In genomic region chr11:101062971-101063675, GRCm38 (mm10) we compare ENCODE assay signal across 8 mouse cellular contexts. TPM values are rescaled to one million over a fixed set of nuclear protein-coding genes. Genes with fewer than 3 reads are reported as not detected.
DNase-seq lines count a peak whose midpoint lies in the region; ATAC-seq lines count a peak whose summit lies in the region.

No protein-coding gene starts in this region.

- H3K9me3 ChIP-seq in kidney, embryonic 14.5 days (ENCODE audit: control insufficient read depth, low read length), result no peaks in the 10 kb centered on the region
- no peaks in the 10 kb centered on the region for H3K9me3 ChIP-seq in embryonic facial prominence, embryonic 10.5 days
- H3K9me3 ChIP-seq in hindbrain, embryonic 12.5 days (replicated peaks), result no peaks in the 10 kb centered on the region

- peaks cover 4% of the 10 kb centered on the region; the same call in 1 of the 2 replicates for H3K36me3 ChIP-seq in kidney, embryonic 14.5 days (ENCODE audit: control insufficient read depth, insufficient read depth, low read length)
- H3K36me3 ChIP-seq in embryonic facial prominence, embryonic 10.5 days (replicated peaks), result peaks cover 49% of the 10 kb centered on the region
- H3K36me3 ChIP-seq in hindbrain, embryonic 12.5 days, result peaks cover 61% of the 10 kb centered on the region

- H3K4me3 ChIP-seq in kidney, embryonic 14.5 days (ENCODE audit: low read length), result no peak overlapping the region
- H3K4me3 ChIP-seq in embryonic facial prominence, embryonic 10.5 days, result peak overlapping the region; percentile 16
- no peak overlapping the region for H3K4me3 ChIP-seq in hindbrain, embryonic 12.5 days

- H3K9ac ChIP-seq in kidney, embryonic 14.5 days (ENCODE audit: low read depth, low read length), result peak overlapping the region; percentile 13; the same call in 1 of the 2 replicates
- peak overlapping the region; percentile 27; the same call in 1 of the 2 replicates for H3K9ac ChIP-seq in hindbrain, embryonic 12.5 days

- no peak for DNase-seq in kidney, adult 18-20 months
- DNase-seq in embryonic facial prominence, embryonic 10.5 days (ENCODE audit: low spot score), result peak; percentile 36
- no peak for DNase-seq in urinary bladder, postnatal 14 days (ENCODE audit: low spot score)
- no peak for DNase-seq in c-Kit-positive CD71-positive TER-119-positive erythroid progenitor cells, embryonic 14.5 days (ENCODE audit: low spot score)
- no peak for DNase-seq in B cell, adult 2 months

- peaks cover 25% of the 10 kb centered on the region for H3K4me1 ChIP-seq in kidney, embryonic 14.5 days (ENCODE audit: control insufficient read depth, insufficient read depth, low read length)
- peaks cover 51% of the 10 kb centered on the region for H3K4me1 ChIP-seq in embryonic facial prominence, embryonic 10.5 days
- H3K4me1 ChIP-seq in hindbrain, embryonic 12.5 days, result peaks cover 19% of the 10 kb centered on the region

- peak overlapping the region; percentile 87 for H3K27ac ChIP-seq in kidney, embryonic 14.5 days (ENCODE audit: low read depth, low read length)
- H3K27ac ChIP-seq in embryonic facial prominence, embryonic 10.5 days (replicated peaks), result peak overlapping the region; percentile 77
- H3K27ac ChIP-seq in hindbrain, embryonic 12.5 days, result peak overlapping the region; percentile 71

- 57% methylated on average over 14 of the region's 14 CpGs for whole genome bisulfite sequencing in kidney, embryonic 14.5 days
- 76% methylated on average over 14 of the region's 14 CpGs for WGBS in embryonic facial prominence, embryonic 10.5 days
- 80% methylated on average over 14 of the region's 14 CpGs for WGBS in hindbrain, embryonic 12.5 days

- H3K27me3 ChIP-seq in kidney, embryonic 14.5 days (ENCODE audit: control insufficient read depth, insufficient read depth, low read length), result no peaks in the 10 kb centered on the region
- H3K27me3 ChIP-seq in embryonic facial prominence, embryonic 10.5 days (replicated peaks; ENCODE audit: low read depth, poor library complexity, severe bottlenecking), result peaks cover 6% of the 10 kb centered on the region
- no peaks in the 10 kb centered on the region for H3K27me3 ChIP-seq in hindbrain, embryonic 12.5 days

- ATAC-seq in kidney, embryonic 14.5 days (ENCODE audit: low FRiP score, low TSS enrichment), result no peak
- no peak for ATAC-seq in hindbrain, embryonic 12.5 days (ENCODE audit: low FRiP score)
- ATAC-seq in megakaryocyte, adult 5-6 weeks (ENCODE audit: poor library complexity, severe bottlenecking), result peak; percentile 50

- H3K4me2 ChIP-seq in kidney, embryonic 14.5 days (replicated peaks; ENCODE audit: low read depth, low read length), result no peak overlapping the region
- no peak overlapping the region for H3K4me2 ChIP-seq in hindbrain, embryonic 12.5 days (replicated peaks)

RNA-seq across cellular contexts. Expression of gene Naglu, which starts 6.7 kb away (rescaled TPM):
- polyA plus RNA-seq in kidney, embryonic 14.5 days (2014; fragmentation: Nextera tagmentation; extraction: Ambion mirVana), result 7.0 and 11.5 TPM in 2 replicates
- polyA plus RNA-seq in embryonic facial prominence, embryonic 10.5 days (2016; fragmentation: Nextera tagmentation; extraction: Ambion mirVana), result 7.4 and 8.9 TPM in 2 replicates
- polyA plus RNA-seq in hindbrain, embryonic 12.5 days (2016; fragmentation: Nextera tagmentation; extraction: Ambion mirVana), result 13.3 and 13.7 TPM in 2 replicates
- 7.2 and 7.9 TPM in 2 replicates for total RNA-seq in megakaryocyte, adult 5-6 weeks (2015)
- total RNA-seq in megakaryocyte, adult 5-6 weeks (2017), result 8.9 and 9.1 TPM in 2 replicates

RNA-seq across cellular contexts. Expression of gene Hsd17b1, which starts 15.1 kb away (rescaled TPM):
- 0.16 TPM in 1 of 2 replicates, not detected in the other for polyA plus RNA-seq in kidney, embryonic 14.5 days (2014; fragmentation: Nextera tagmentation; extraction: Ambion mirVana)
- polyA plus RNA-seq in embryonic facial prominence, embryonic 10.5 days (2016; fragmentation: Nextera tagmentation; extraction: Ambion mirVana), result 0.21 TPM in 1 of 2 replicates, not detected in the other
- polyA plus RNA-seq in hindbrain, embryonic 12.5 days (2016; fragmentation: Nextera tagmentation; extraction: Ambion mirVana), result 0.23 and 0.26 TPM in 2 replicates
- 0.11 and 0.45 TPM in 2 replicates for total RNA-seq in megakaryocyte, adult 5-6 weeks (2015)
- 0.29 TPM in 1 of 2 replicates, not detected in the other for total RNA-seq in megakaryocyte, adult 5-6 weeks (2017)

RNA-seq across cellular contexts. Expression of gene Coasy, which starts 19.2 kb away (rescaled TPM):
- 42.0 and 44.9 TPM in 2 replicates for polyA plus RNA-seq in kidney, embryonic 14.5 days (2014; fragmentation: Nextera tagmentation; extraction: Ambion mirVana)
- polyA plus RNA-seq in embryonic facial prominence, embryonic 10.5 days (2016; fragmentation: Nextera tagmentation; extraction: Ambion mirVana), result 48.7 and 51.1 TPM in 2 replicates
- 45.6 and 51.2 TPM in 2 replicates for polyA plus RNA-seq in hindbrain, embryonic 12.5 days (2016; fragmentation: Nextera tagmentation; extraction: Ambion mirVana)
- total RNA-seq in megakaryocyte, adult 5-6 weeks (2015), result 10.6 and 13.1 TPM in 2 replicates
- total RNA-seq in megakaryocyte, adult 5-6 weeks (2017), result 11.4 and 15.8 TPM in 2 replicates

RNA-seq across cellular contexts. Expression of gene Mlx, which starts 24.0 kb away (rescaled TPM):
- 39.7 and 48.7 TPM in 2 replicates for polyA plus RNA-seq in kidney, embryonic 14.5 days (2014; fragmentation: Nextera tagmentation; extraction: Ambion mirVana)
- polyA plus RNA-seq in embryonic facial prominence, embryonic 10.5 days (2016; fragmentation: Nextera tagmentation; extraction: Ambion mirVana), result 40.6 and 41.0 TPM in 2 replicates
- polyA plus RNA-seq in hindbrain, embryonic 12.5 days (2016; fragmentation: Nextera tagmentation; extraction: Ambion mirVana), result 62.1 and 62.4 TPM in 2 replicates
- 62.7 and 64.8 TPM in 2 replicates for total RNA-seq in megakaryocyte, adult 5-6 weeks (2015)
- total RNA-seq in megakaryocyte, adult 5-6 weeks (2017), result 79.3 and 96.0 TPM in 2 replicates

RNA-seq across cellular contexts. Expression of gene Psmc3ip, which starts 32.1 kb away (rescaled TPM):
- polyA plus RNA-seq in kidney, embryonic 14.5 days (2014; fragmentation: Nextera tagmentation; extraction: Ambion mirVana), result 52.0 and 61.8 TPM in 2 replicates
- 69.5 and 72.3 TPM in 2 replicates for polyA plus RNA-seq in embryonic facial prominence, embryonic 10.5 days (2016; fragmentation: Nextera tagmentation; extraction: Ambion mirVana)
- polyA plus RNA-seq in hindbrain, embryonic 12.5 days (2016; fragmentation: Nextera tagmentation; extraction: Ambion mirVana), result 30.5 and 34.3 TPM in 2 replicates
- 11.5 and 14.9 TPM in 2 replicates for total RNA-seq in megakaryocyte, adult 5-6 weeks (2015)
- total RNA-seq in megakaryocyte, adult 5-6 weeks (2017), result 21.3 and 24.1 TPM in 2 replicates
